Mouse (Mus musculus): Measurements from ENCODE around the gene Adgrb3. TPM values are rescaled to one million over a fixed set of nuclear protein-coding genes. Genes with fewer than 3 reads are reported as not detected.

Adgrb3 gene
- polyA plus RNA-seq, 1 experiment from 2014 or later, result 0.58 TPM

- Histone ChIP-seq H3K4me1 (ENCODE audit: control insufficient read depth in 2 of 2, insufficient read depth in 2 of 2, low read length in 2 of 2) (no peaks in the 10 kb centered on the region), H3K9me3 (ENCODE audit: control insufficient read depth, low read length) (no peaks in the 10 kb centered on the region), H3K9ac (ENCODE audit: low read length) (no peak overlapping the region), H3K27me3 (ENCODE audit: control insufficient read depth, insufficient read depth, low read length) (no peaks in the 10 kb centered on the region), H3K27ac (replicated peaks in 1 of 2; ENCODE audit: control insufficient read depth in 1 of 2, insufficient read depth in 1 of 2, low read depth in 2 of 2, low read length in 2 of 2) (no peak overlapping the region), H3K36me3 (ENCODE audit: control insufficient read depth, insufficient read depth, low read length) (no peaks in the 10 kb centered on the region), H3K4me2 (ENCODE audit: low read length) (no peak overlapping the region), H3K4me3 (ENCODE audit: control insufficient read depth in 1 of 2, insufficient read depth in 1 of 2, low read depth in 1 of 2, low read length in 2 of 2) (no peak overlapping the region)
- ATAC-seq (ENCODE audit: insufficient number of reproducible peaks, insufficient read depth, low FRiP score, low read depth), result no peak
- WGBS, result 41% methylated on average over 1 of the region's 1 CpGs
Measured at GRCm38 (mm10) chr1:25778784-25779183, 50.7 kb downstream of the Adgrb3 start.

GRCm38 (mm10) chr1:25777459-25777858 lies 52.0 kb downstream of the Adgrb3 start:
- ATAC-seq (ENCODE audit: insufficient number of reproducible peaks, insufficient read depth, low FRiP score, low read depth), result no peak
- no peak overlapping the region for H3K9ac ChIP-seq (ENCODE audit: low read length)
- H3K4me3 ChIP-seq (ENCODE audit: control insufficient read depth in 1 of 2, insufficient read depth in 1 of 2, low read depth in 1 of 2, low read length in 2 of 2), result no peak overlapping the region
- H3K4me1 ChIP-seq (ENCODE audit: control insufficient read depth in 2 of 2, insufficient read depth in 2 of 2, low read length in 2 of 2), result no peaks in the 10 kb centered on the region
- H3K27ac ChIP-seq (replicated peaks in 1 of 2; ENCODE audit: control insufficient read depth in 1 of 2, insufficient read depth in 1 of 2, low read depth in 2 of 2, low read length in 2 of 2), result no peak overlapping the region
- H3K9me3 ChIP-seq (ENCODE audit: control insufficient read depth, low read length), result no peaks in the 10 kb centered on the region
- no peak overlapping the region for H3K4me2 ChIP-seq (ENCODE audit: low read length)
- WGBS, result 74% methylated on average over 4 of the region's 4 CpGs
- H3K36me3 ChIP-seq (ENCODE audit: control insufficient read depth, insufficient read depth, low read length), result no peaks in the 10 kb centered on the region
- H3K27me3 ChIP-seq (ENCODE audit: control insufficient read depth, insufficient read depth, low read length), result no peaks in the 10 kb centered on the region

- no peaks in the 10 kb centered on the region for H3K27me3 ChIP-seq (ENCODE audit: control insufficient read depth, insufficient read depth, low read length)
- H3K9me3 ChIP-seq (ENCODE audit: control insufficient read depth, low read length), result no peaks in the 10 kb centered on the region
- H3K27ac ChIP-seq (replicated peaks in 1 of 2; ENCODE audit: control insufficient read depth in 1 of 2, insufficient read depth in 1 of 2, low read depth in 2 of 2, low read length in 2 of 2), result no peak overlapping the region
- no peaks in the 10 kb centered on the region for H3K36me3 ChIP-seq (ENCODE audit: control insufficient read depth, insufficient read depth, low read length)
- WGBS, result 66% methylated on average over 3 of the region's 3 CpGs
- no peaks in the 10 kb centered on the region for H3K4me1 ChIP-seq (ENCODE audit: control insufficient read depth in 2 of 2, insufficient read depth in 2 of 2, low read length in 2 of 2)
- H3K9ac ChIP-seq (ENCODE audit: low read length), result no peak overlapping the region
- H3K4me2 ChIP-seq (ENCODE audit: low read length), result no peak overlapping the region
- H3K4me3 ChIP-seq (ENCODE audit: control insufficient read depth in 1 of 2, insufficient read depth in 1 of 2, low read depth in 1 of 2, low read length in 2 of 2), result no peak overlapping the region
- no peak for ATAC-seq (ENCODE audit: insufficient number of reproducible peaks, insufficient read depth, low FRiP score, low read depth)
Measured at GRCm38 (mm10) chr1:25775440-25776130, 53.9 kb downstream of the Adgrb3 start.

GRCm38 (mm10) chr1:25768958-25769357 lies 60.5 kb downstream of the Adgrb3 start:
- Histone ChIP-seq H3K9ac (ENCODE audit: low read length) (no peak overlapping the region), H3K27ac (replicated peaks in 1 of 2; ENCODE audit: control insufficient read depth in 1 of 2, insufficient read depth in 1 of 2, low read depth in 2 of 2, low read length in 2 of 2) (no peak overlapping the region), H3K36me3 (ENCODE audit: control insufficient read depth, insufficient read depth, low read length) (no peaks in the 10 kb centered on the region), H3K9me3 (ENCODE audit: control insufficient read depth, low read length) (no peaks in the 10 kb centered on the region), H3K4me2 (ENCODE audit: low read length) (no peak overlapping the region), H3K27me3 (ENCODE audit: control insufficient read depth, insufficient read depth, low read length) (no peaks in the 10 kb centered on the region), H3K4me1 (ENCODE audit: control insufficient read depth in 2 of 2, insufficient read depth in 2 of 2, low read length in 2 of 2) (no peaks in the 10 kb centered on the region), H3K4me3 (ENCODE audit: control insufficient read depth in 1 of 2, insufficient read depth in 1 of 2, low read depth in 1 of 2, low read length in 2 of 2) (no peak overlapping the region)
- ATAC-seq (ENCODE audit: insufficient number of reproducible peaks, insufficient read depth, low FRiP score, low read depth), result no peak
- 63% methylated on average over 2 of the region's 2 CpGs for WGBS

- Histone ChIP-seq H3K9me3 (ENCODE audit: control insufficient read depth, low read length) (no peaks in the 10 kb centered on the region), H3K27me3 (ENCODE audit: control insufficient read depth, insufficient read depth, low read length) (no peaks in the 10 kb centered on the region), H3K4me2 (ENCODE audit: low read length) (no peak overlapping the region), H3K4me1 (ENCODE audit: control insufficient read depth in 2 of 2, insufficient read depth in 2 of 2, low read length in 2 of 2) (no peaks in the 10 kb centered on the region), H3K27ac (replicated peaks in 1 of 2; ENCODE audit: control insufficient read depth in 1 of 2, insufficient read depth in 1 of 2, low read depth in 2 of 2, low read length in 2 of 2) (no peak overlapping the region), H3K9ac (ENCODE audit: low read length) (no peak overlapping the region), H3K36me3 (ENCODE audit: control insufficient read depth, insufficient read depth, low read length) (no peaks in the 10 kb centered on the region), H3K4me3 (ENCODE audit: control insufficient read depth in 1 of 2, insufficient read depth in 1 of 2, low read depth in 1 of 2, low read length in 2 of 2) (no peak overlapping the region)
- ATAC-seq (ENCODE audit: insufficient number of reproducible peaks, insufficient read depth, low FRiP score, low read depth), result no peak
Measured at GRCm38 (mm10) chr1:25755265-25755664, 74.2 kb downstream of the Adgrb3 start.

- Histone ChIP-seq H3K4me3 (ENCODE audit: control insufficient read depth in 1 of 2, insufficient read depth in 1 of 2, low read depth in 1 of 2, low read length in 2 of 2) (no peak overlapping the region), H3K27ac (replicated peaks in 1 of 2; ENCODE audit: control insufficient read depth in 1 of 2, insufficient read depth in 1 of 2, low read depth in 2 of 2, low read length in 2 of 2) (no peak overlapping the region), H3K4me2 (ENCODE audit: low read length) (no peak overlapping the region), H3K36me3 (ENCODE audit: control insufficient read depth, insufficient read depth, low read length) (no peaks in the 10 kb centered on the region), H3K4me1 (ENCODE audit: control insufficient read depth in 2 of 2, insufficient read depth in 2 of 2, low read length in 2 of 2) (no peaks in the 10 kb centered on the region), H3K27me3 (ENCODE audit: control insufficient read depth, insufficient read depth, low read length) (no peaks in the 10 kb centered on the region), H3K9ac (ENCODE audit: low read length) (no peak overlapping the region), H3K9me3 (ENCODE audit: control insufficient read depth, low read length) (no peaks in the 10 kb centered on the region)
- whole genome bisulfite sequencing, result 69% methylated on average over 4 of the region's 4 CpGs
- ATAC-seq (ENCODE audit: insufficient number of reproducible peaks, insufficient read depth, low FRiP score, low read depth), result no peak
Measured at GRCm38 (mm10) chr1:25754528-25754927, 75.0 kb downstream of the Adgrb3 start.

- H3K27ac ChIP-seq (replicated peaks in 1 of 2; ENCODE audit: control insufficient read depth in 1 of 2, insufficient read depth in 1 of 2, low read depth in 2 of 2, low read length in 2 of 2), result no peak overlapping the region
- no peak overlapping the region for H3K4me3 ChIP-seq (ENCODE audit: control insufficient read depth in 1 of 2, insufficient read depth in 1 of 2, low read depth in 1 of 2, low read length in 2 of 2)
- no peaks in the 10 kb centered on the region for H3K27me3 ChIP-seq (ENCODE audit: control insufficient read depth, insufficient read depth, low read length)
- no peaks in the 10 kb centered on the region for H3K36me3 ChIP-seq (ENCODE audit: control insufficient read depth, insufficient read depth, low read length)
- no peak overlapping the region for H3K4me2 ChIP-seq (ENCODE audit: low read length)
- 88% methylated on average over 4 of the region's 4 CpGs for WGBS
- ATAC-seq (ENCODE audit: insufficient number of reproducible peaks, insufficient read depth, low FRiP score, low read depth), result no peak
- no peaks in the 10 kb centered on the region for H3K9me3 ChIP-seq (ENCODE audit: control insufficient read depth, low read length)
- H3K4me1 ChIP-seq (ENCODE audit: control insufficient read depth in 2 of 2, insufficient read depth in 2 of 2, low read length in 2 of 2), result no peaks in the 10 kb centered on the region
- H3K9ac ChIP-seq (ENCODE audit: low read length), result no peak overlapping the region
Measured at GRCm38 (mm10) chr1:25745575-25745974, 83.9 kb downstream of the Adgrb3 start.

- Histone ChIP-seq H3K27ac (replicated peaks in 1 of 2; ENCODE audit: control insufficient read depth in 1 of 2, insufficient read depth in 1 of 2, low read depth in 2 of 2, low read length in 2 of 2) (no peak overlapping the region), H3K27me3 (ENCODE audit: control insufficient read depth, insufficient read depth, low read length) (no peaks in the 10 kb centered on the region), H3K4me1 (ENCODE audit: control insufficient read depth in 2 of 2, insufficient read depth in 2 of 2, low read length in 2 of 2) (no peaks in the 10 kb centered on the region), H3K4me3 (ENCODE audit: control insufficient read depth in 1 of 2, insufficient read depth in 1 of 2, low read depth in 1 of 2, low read length in 2 of 2) (no peak overlapping the region), H3K4me2 (ENCODE audit: low read length) (no peak overlapping the region), H3K9me3 (ENCODE audit: control insufficient read depth, low read length) (no peaks in the 10 kb centered on the region), H3K9ac (ENCODE audit: low read length) (no peak overlapping the region), H3K36me3 (ENCODE audit: control insufficient read depth, insufficient read depth, low read length) (no peaks in the 10 kb centered on the region)
- 67% methylated on average over 6 of the region's 6 CpGs for WGBS
- ATAC-seq (ENCODE audit: insufficient number of reproducible peaks, insufficient read depth, low FRiP score, low read depth), result no peak
Measured at GRCm38 (mm10) chr1:25744736-25745135, 84.8 kb downstream of the Adgrb3 start.
